Mouse (Mus musculus) liver, postnatal 0 days (tissue): ENCODE results near the gene Dock6. TPM values are rescaled to one million over a fixed set of nuclear protein-coding genes. Genes with fewer than 3 reads are reported as not detected.

Source experiments
- ATAC-seq: fragments of 200-750 bp; cut with Nextera tagmentation; 2 replicates; pipeline ENCODE4 v1.8.0; 2017; ENCODE audit warnings: mild to moderate bottlenecking, moderate library complexity
- DNase-seq: peaks from one replicate; pipeline ENCODE4 v3.0.0-alpha.2; 2016
- H3K27ac ChIP-seq: fragments of 300-500 bp; sonication (generic); 2 replicates; pipeline ENCODE4 v1.5.1; 2014; ENCODE audit warnings: antibody characterized with exemption, moderate library complexity, mild to moderate bottlenecking, low read depth
- H3K27me3 ChIP-seq: fragments of 300-500 bp; sonication (generic); 2 replicates; pipeline ENCODE4 v1.6.1; 2014; ENCODE audit warnings: low read length, control low read depth, mixed read lengths; ENCODE audit not compliant: insufficient read depth
- H3K36me3 ChIP-seq: fragments of 300-500 bp; sonication (generic); replicated peaks from 2 replicates; pipeline ENCODE4 v1.6.1; 2014; ENCODE audit warnings: mild to moderate bottlenecking, control low read depth, low read length, moderate library complexity, mixed read lengths; ENCODE audit not compliant: insufficient read depth
- H3K4me1 ChIP-seq: fragments of 300-500 bp; sonication (generic); 2 replicates; pipeline ENCODE4 v1.6.1; 2014; ENCODE audit warnings: antibody characterized with exemption, mild to moderate bottlenecking, control low read depth; ENCODE audit not compliant: insufficient read depth
- H3K4me2 ChIP-seq: fragments of 300-500 bp; sonication (generic); 2 replicates; pipeline ENCODE4 v1.6.1; 2014; ENCODE audit warnings: low read depth, mild to moderate bottlenecking, low read length, moderate library complexity, mixed read lengths
- H3K4me3 ChIP-seq: fragments of 300-500 bp; sonication (generic); 2 replicates; pipeline ENCODE4 v1.5.1; 2014; ENCODE audit warnings: low read depth, low read length
- H3K9ac ChIP-seq: fragments of 300-500 bp; sonication (generic); replicated peaks from 2 replicates; pipeline ENCODE4 v1.6.1; 2014; ENCODE audit warnings: mild to moderate bottlenecking, moderate library complexity
- H3K9me3 ChIP-seq: fragments of 300-500 bp; sonication (generic); 2 replicates; pipeline ENCODE4 v1.6.1; 2016; ENCODE audit warnings: mild to moderate bottlenecking, control low read depth, low read length, mixed read lengths
- CTCF ChIP-seq: sonication (generic); IDR thresholded peaks from 2 replicates; pipeline ENCODE4 v1.5.1; 2016; ENCODE audit warnings: antibody characterized with exemption, low read depth
- EP300 ChIP-seq: IDR thresholded peaks from 2 replicates; pipeline ENCODE4 v1.6.1; 2016; ENCODE audit warnings: antibody characterized with exemption, low read depth, mild to moderate bottlenecking
- WGBS: fragments of 180-500 bp; shearing (Covaris S2); extraction: QIAGEN DNeasy Blood & Tissue Kit; methylation state at CpG from one replicate; pipeline ENCODE4 v1.1.7; 2014; ENCODE audit not compliant: insufficient replicate concordance; 5-methylcytosine and 5-hydroxymethylcytosine counted together
- polyA plus RNA-seq: library from polyadenylated mRNA; unstranded; fragments of >200 nt; fragmentation: Nextera tagmentation; extraction: Ambion mirVana; gene quantifications from 2 replicates; pipeline ENCODE4 v1.2.1, GENCODE M21; 2015

Dock6 gene
- polyA plus RNA-seq, 1 experiment from 2014 or later, result 4.1 TPM

GRCm38 (mm10) chr9:21849691-21850677 lies 2.5 kb downstream of the Dock6 start:
- no peak for ATAC-seq
- H3K36me3 ChIP-seq, result no peaks in the 10 kb centered on the region
- H3K4me2 ChIP-seq, result no peak overlapping the region
- DNase-seq, result no peak
- peaks cover 16% of the 10 kb centered on the region for H3K4me1 ChIP-seq
- H3K9ac ChIP-seq, result no peak overlapping the region
- no peaks in the 10 kb centered on the region for H3K27me3 ChIP-seq
- 64% methylated on average over 7 of the region's 7 CpGs for WGBS
- TF ChIP-seq CTCF, result no peak
- no peak for TF ChIP-seq EP300
- H3K4me3 ChIP-seq, result no peak overlapping the region
- H3K27ac ChIP-seq, result 0 out of 2 replicates have a peak overlapping the region, but pooled peaks have one; percentile 34
- H3K9me3 ChIP-seq, result no peaks in the 10 kb centered on the region

- H3K4me3 ChIP-seq, result no peak overlapping the region
- peak overlapping the region; percentile 71 for H3K27ac ChIP-seq
- H3K36me3 ChIP-seq, result no peaks in the 10 kb centered on the region
- H3K4me2 ChIP-seq, result no peak overlapping the region
- no peak overlapping the region for H3K9ac ChIP-seq
- no peaks in the 10 kb centered on the region for H3K9me3 ChIP-seq
- H3K4me1 ChIP-seq, result peaks cover 16% of the 10 kb centered on the region
- 58% methylated on average over 10 of the region's 10 CpGs for WGBS
- no peak for ATAC-seq
- no peaks in the 10 kb centered on the region for H3K27me3 ChIP-seq
- no peak for DNase-seq
- TF ChIP-seq EP300, result no peak
- no peak for TF ChIP-seq CTCF
These were observed 4.5 kb downstream of the Dock6 start for GRCm38 (mm10) chr9:21847926-21848325.

- Histone ChIP-seq H3K36me3 (no peaks in the 10 kb centered on the region), H3K27me3 (no peaks in the 10 kb centered on the region), H3K27ac (peak overlapping the region; percentile 71), H3K9me3 (no peaks in the 10 kb centered on the region), H3K9ac (no peak overlapping the region), H3K4me1 (peaks cover 13% of the 10 kb centered on the region), H3K4me3 (no peak overlapping the region), H3K4me2 (no peak overlapping the region)
- ATAC-seq, result no peak
- no peak for TF ChIP-seq CTCF
- TF ChIP-seq EP300, result no peak
- WGBS, result 45% methylated on average over 3 of the region's 3 CpGs
- DNase-seq, result no peak
These were observed 5.0 kb downstream of the Dock6 start for GRCm38 (mm10) chr9:21847425-21847824.

GRCm38 (mm10) chr9:21846755-21847341 lies 5.6 kb downstream of the Dock6 start:
- no peaks in the 10 kb centered on the region for H3K9me3 ChIP-seq
- H3K4me2 ChIP-seq, result peak overlapping the region; percentile 35; the same call in 1 of the 2 replicates
- H3K36me3 ChIP-seq, result no peaks in the 10 kb centered on the region
- peaks cover 8% of the 10 kb centered on the region for H3K4me1 ChIP-seq
- peak overlapping the region; percentile 71 for H3K27ac ChIP-seq
- no peaks in the 10 kb centered on the region for H3K27me3 ChIP-seq
- 28% methylated on average over 11 of the region's 11 CpGs for WGBS
- DNase-seq (no peak), ATAC-seq (peak; percentile 38)
- TF ChIP-seq EP300, result no peak; the same call in 1 of the 2 replicates
- TF ChIP-seq CTCF, result no peak
- H3K4me3 ChIP-seq, result no peak overlapping the region
- no peak overlapping the region for H3K9ac ChIP-seq

GRCm38 (mm10) chr9:21845381-21846080 lies 6.9 kb downstream of the Dock6 start:
- 51% methylated on average over 14 of the region's 14 CpGs for WGBS
- Histone ChIP-seq H3K9me3 (no peaks in the 10 kb centered on the region), H3K4me1 (peaks cover 6% of the 10 kb centered on the region), H3K9ac (no peak overlapping the region), H3K27me3 (no peaks in the 10 kb centered on the region), H3K4me3 (no peak overlapping the region), H3K4me2 (no peak overlapping the region), H3K36me3 (no peaks in the 10 kb centered on the region), H3K27ac (no peak overlapping the region)
- ATAC-seq (peak; percentile 35; the same call in 1 of the 2 replicates), DNase-seq (peak; percentile 67)
- TF ChIP-seq CTCF, result peak; percentile 38
- no peak for TF ChIP-seq EP300

GRCm38 (mm10) chr9:21843086-21843485 lies 9.3 kb downstream of the Dock6 start:
- no peak overlapping the region for H3K4me3 ChIP-seq
- TF ChIP-seq EP300 (no peak), CTCF (no peak)
- H3K36me3 ChIP-seq, result no peaks in the 10 kb centered on the region
- no peaks in the 10 kb centered on the region for H3K27me3 ChIP-seq
- no peak for DNase-seq
- no peaks in the 10 kb centered on the region for H3K9me3 ChIP-seq
- no peaks in the 10 kb centered on the region; the same call in 1 of the 2 replicates for H3K4me1 ChIP-seq
- 66% methylated on average over 6 of the region's 6 CpGs for WGBS
- peak overlapping the region; percentile 44; the same call in 1 of the 2 replicates for H3K27ac ChIP-seq
- H3K9ac ChIP-seq, result no peak overlapping the region
- no peak for ATAC-seq
- H3K4me2 ChIP-seq, result no peak overlapping the region
